Mouse (Mus musculus): ENCODE measurements around the gene Dph5.

Dph5 gene

DNA sequence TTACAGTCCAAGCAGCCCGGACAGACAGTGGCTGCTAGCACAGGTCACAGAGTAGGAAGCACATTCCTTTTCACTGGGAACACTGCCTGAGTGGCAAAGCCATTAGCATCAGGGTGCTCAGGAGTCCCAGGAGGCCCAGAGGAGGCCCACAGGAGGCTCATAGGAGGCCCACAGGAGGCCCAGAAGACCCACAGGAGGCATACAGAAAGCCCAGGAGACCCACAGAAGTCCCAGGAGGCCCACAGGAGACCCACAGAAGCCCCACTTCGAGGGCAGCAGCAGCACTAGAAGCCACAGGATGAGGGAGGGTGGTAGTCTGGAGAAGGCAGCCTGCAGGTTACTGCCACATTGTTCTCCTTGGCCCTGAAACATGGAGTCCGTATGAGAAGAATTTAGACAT, 65.5 kb downstream of the Dph5 start:
- no peak for DNase-seq (ENCODE audit: low spot score)

DNA sequence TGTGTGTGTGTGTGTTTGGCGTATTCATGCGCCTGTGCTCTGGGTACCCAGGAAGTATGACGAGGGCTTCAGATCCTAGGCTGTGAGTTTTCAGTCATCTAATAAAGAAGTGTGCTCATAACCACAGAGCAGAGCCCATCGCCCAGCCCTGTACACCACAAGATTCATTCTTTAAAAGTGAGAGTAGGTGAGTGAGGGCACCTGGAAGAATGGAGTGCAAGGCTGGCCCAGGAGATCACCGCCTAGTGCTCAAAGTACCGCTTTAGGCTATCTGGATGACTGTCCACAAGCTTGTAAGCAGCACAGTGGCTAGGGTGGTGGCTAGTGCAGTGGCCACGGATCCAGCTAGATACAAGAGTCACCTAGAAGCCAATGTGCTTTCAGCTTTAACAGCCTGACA, 69.6 kb downstream of the Dph5 start:
- no peak for DNase-seq (ENCODE audit: low spot score)

DNA sequence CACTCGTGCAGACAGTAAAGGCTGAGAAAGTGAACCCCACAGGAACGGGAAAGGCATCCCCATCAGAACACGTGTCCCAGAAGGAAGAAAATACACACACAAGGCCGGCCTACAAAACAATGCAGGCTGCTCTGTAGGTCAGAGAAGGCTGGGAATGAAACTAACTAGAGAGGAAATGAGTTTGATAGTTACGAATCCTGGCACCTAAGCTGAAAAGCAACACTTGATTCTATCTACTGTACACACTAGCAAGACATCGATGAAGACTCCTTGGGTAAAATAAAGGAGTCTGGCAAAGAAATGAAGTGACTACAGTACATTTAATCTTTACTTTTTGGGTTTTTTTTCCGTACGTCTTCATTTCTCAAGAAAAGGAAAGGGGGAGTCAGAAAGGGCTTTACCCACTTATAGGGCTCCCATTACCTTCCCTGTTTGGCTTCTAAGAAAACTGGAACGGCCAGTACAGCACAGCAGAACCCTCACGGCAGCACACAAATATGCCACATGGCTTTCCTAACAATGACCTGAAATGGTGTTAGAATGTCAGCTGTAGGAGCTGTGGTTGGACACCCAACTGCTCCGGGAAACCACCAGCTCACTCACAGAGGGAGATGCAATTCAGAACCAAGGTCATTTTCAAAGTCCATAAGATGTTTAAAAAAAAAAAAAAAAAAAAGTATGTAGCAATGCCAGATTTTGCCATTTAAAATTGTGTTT, 73.8 kb downstream of the Dph5 start:
- DNase-seq (ENCODE audit: low spot score), result no peak

DNA sequence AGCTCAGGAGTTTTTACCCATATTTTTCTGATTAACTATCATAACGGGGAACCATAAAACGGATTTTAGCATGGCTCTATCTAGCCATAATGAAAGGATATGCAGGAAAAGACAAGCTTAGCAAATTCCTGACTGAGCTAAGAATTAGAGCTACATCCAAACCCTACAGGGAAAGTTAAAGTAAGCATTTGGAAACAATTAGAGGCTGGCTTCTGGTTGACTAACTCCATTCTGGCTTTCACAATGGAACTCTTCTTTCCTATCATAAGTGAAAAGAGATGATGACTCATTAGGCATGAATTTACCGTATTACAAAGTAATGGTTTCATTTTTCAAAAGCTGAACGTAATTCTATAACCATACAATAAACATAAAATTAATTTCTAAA, 74.4 kb downstream of the Dph5 start:
- DNase-seq (ENCODE audit: low spot score), result no peak

DNA sequence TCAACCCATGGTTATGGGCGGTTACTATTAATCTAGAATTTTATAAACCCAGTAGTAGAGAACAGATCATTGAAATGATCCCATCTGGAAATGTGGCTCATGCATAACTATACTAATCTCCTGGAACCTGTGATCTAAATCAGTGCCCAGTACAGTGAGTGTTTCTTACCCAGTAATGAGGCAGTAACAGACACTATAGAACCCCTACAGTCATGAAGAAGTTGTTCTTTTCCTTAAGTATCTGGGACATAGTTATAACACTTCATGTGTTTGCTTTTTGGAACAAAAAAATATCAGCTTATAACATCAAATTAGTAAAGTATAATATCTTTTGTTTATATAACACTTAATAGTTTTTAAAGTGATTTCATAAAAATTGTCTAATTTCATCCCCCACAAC, 76.0 kb downstream of the Dph5 start:
- DNase-seq (ENCODE audit: low spot score), result no peak

DNA sequence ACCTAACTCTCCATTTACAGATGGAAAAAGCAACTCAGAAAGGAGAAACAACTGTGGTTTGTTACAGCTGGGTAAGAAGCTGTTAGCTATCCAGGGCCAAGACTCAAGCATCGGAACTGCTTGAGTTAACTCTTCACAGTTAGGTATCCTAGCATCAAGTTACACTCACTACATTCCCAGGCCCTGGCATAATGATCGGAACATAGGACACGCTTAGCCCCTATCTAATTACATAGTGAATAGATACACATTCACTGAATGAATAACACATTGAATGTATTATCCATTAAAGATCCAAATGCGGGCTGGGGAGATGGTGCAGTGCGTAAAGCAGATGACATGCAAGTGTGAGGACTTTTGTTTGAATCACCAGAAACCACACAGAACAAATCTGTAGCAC, 76.4 kb downstream of the Dph5 start:
- no peak for DNase-seq (ENCODE audit: low spot score)

DNA sequence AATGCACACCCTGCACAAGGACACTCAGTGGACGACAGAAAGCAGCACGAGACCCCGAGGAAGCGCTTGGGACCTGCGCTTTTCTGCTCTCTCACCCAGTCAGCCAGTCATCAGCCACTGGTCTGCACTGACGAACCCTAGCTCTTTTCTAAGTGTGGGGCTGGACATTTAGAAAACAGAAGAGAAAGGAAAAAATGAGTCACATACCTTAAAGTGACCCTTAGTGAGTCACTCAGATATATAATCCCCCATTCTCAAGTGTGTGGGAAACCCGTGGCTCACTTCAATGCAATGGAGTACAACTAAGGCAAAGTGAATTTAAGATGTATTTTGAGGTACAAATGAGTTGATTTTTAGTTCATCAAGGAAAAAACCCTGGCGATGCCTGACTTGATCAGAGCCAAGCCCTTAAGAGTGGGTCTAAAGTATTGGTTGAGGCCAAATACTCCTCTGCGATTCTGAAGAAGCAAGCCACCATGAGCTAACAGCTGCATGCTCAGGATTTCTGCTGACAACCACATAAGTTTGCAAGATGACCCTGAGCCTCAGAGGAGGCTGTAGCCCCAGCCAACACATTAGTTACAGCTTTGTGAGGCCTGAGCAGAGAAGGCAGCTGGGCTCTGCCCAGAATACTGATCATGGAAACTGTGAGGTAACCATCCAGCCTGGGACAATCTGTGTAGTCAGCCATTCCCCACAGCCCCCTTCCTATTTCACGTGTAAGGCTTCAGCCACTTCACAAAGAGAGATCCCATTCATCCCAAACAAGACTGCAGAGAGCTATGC, 81.3 kb downstream of the Dph5 start:
- DNase-seq (ENCODE audit: low spot score), result no peak

DNA sequence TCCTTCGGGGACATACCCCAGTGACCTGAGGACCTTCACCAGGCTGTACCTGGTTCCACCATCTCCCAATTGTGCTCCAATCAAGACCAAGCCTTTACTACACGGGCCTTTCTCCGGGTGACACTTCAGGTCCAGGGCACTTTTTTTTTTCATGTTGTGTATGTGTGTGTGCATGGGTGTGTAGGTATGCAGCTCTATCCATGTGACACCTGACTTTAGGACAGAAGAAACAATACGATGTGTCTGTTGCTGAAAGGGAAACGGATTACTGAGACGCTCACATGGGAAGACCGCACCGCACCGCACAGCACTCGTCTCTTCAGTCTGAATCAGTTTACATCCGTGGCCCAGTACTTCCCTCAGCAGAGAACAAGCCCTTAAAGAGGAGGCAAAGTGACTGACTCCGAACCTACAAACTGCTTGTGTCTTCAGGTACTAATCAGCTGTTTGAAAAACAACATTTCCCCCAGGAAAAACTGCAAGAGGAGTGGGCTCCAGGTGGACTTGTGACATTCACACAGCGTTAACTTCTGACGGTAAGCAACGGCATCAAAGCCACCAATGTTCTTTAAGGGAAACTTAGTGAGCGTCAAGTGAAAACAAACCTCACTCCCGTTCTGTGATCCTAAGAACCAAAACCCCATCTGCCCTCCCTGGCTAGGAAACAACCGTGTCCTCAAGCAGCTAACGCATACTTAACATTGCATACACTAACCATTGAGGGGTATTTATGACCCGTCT, 83.6 kb downstream of the Dph5 start:
- no peak for DNase-seq (ENCODE audit: low spot score)

DNA sequence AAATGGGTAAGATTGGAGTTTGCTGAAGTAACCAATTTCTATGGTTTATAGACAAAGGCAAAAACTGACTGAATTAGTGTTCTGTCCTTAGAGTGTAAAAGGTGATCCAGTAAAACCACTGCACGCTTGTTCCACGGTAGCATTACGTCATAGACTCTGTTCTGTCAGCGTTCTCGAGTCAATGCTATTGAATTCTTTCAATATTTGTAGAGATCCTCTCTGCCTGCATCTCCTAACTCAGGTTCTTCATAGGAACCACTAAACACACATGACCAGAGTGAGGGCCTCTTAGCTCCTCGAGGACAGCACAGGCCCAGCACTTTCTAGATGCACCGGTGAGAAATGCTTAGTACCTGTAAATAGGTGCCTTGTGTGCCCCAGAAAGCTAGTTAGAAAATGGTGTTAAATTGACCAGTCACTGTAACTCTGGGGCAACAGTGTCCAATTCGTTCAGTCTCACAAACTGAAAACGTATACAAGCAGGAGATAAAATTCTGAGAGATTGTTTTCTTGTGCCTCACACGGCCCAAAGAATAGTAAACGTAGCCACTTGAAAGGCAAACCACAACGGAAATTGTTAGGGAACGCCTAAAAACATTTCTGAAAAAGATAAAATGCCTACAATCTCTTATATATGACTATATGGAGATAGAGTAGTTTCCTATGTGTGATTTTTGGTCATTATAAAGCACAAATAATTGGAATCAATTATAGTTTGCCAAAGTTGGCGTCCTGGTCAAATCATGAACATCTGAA, 84.4 kb downstream of the Dph5 start:
- DNase-seq (ENCODE audit: low spot score), result no peak

DNA sequence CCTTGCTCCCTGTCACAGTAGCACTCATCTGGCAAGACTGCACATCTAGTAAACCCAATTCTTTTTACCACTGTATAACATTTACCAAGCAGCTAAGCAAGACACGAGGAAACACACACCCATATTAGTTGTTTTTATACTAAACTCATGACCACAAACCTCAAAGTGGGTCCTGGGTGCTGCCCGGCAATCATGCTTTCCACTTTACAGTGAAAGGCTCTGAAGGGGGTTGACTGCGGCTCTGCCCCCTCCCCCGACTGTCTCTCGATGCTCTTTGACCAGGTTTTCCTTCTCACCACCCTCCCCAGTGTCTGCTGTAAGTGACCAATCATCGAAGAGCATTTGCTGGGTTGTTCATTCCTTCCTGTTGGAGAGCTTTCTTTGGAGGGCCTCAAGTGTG, 86.6 kb downstream of the Dph5 start:
- DNase-seq (ENCODE audit: low spot score), result no peak

DNA sequence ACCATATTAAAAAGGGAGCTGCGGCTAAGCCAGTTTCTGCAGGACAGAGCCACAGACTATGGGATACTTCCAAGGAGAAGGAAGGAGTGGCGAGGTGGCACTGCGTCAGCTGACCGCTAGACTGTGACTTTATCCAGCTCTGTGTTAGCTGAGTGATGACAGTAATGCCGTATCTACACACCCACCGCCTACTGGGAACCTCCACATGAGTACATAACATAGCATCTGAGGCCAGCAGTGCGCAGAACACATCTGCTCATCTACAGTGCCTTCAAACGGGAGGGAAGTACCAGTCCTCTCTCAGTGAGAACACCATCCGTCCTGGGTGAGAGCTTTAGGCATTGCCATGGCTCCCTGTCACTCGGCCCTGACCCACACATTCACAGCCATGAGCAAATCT, 87.4 kb downstream of the Dph5 start:
- DNase-seq (ENCODE audit: low spot score), result no peak

DNA sequence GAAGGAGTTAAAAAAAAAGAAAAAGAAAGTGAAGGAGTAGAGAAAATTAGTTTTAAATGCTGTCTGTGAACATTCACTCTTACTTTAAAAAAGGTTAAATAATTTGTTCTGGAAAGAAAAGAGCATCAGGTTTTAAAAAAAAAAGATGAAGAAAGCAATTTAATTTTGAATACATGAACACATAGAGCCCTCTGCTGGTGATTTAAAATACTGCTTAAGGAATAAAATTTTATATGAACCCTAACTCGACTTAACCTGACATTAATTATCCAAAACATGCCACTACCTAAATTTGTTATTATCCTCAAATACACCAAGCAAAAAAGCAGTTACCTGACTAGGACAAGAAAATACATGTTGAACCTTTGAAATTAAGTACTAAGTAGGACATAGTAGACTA, 91.4 kb downstream of the Dph5 start:
- DNase-seq (ENCODE audit: low spot score), result no peak

DNA sequence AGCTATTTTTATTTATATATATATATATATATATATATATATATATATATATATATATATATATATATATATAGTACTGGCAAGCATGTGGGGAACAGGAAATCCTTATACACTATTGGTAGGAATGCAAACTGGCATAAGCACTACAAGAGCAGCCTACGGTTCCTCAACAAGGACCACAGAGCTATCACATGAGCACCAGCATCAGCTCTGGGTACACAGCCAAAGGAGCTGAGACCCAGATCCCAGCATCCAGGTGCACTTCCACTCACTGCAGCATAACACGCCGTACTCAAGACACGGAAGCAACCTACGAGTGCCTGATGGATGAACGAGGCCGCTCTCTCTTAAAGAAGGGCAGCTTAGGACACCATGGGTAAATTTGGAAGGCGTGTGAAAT, 95.6 kb downstream of the Dph5 start:
- no peak for DNase-seq (ENCODE audit: low spot score)
